Mouse (Mus musculus) small intestine, adult 2 months (tissue): ENCODE measurements around the gene Mtpn. TPM values are rescaled to one million over a fixed set of nuclear protein-coding genes. Genes with fewer than 3 reads are reported as not detected.

Experiments
- H3K27ac ChIP-seq: fragments of 200-500 bp; 2 replicates; pipeline ENCODE4 v1.5.1; 2012; ENCODE audit warnings: low read depth, low read length, control low read depth, inconsistent platforms; ENCODE audit not compliant: insufficient read depth
- H3K27me3 ChIP-seq: fragments of 200-500 bp; 2 replicates; pipeline ENCODE4 v1.6.1; 2012; ENCODE audit warnings: mild to moderate bottlenecking, moderate library complexity, low read length, inconsistent platforms; ENCODE audit not compliant: control insufficient read depth, insufficient read depth
- H3K36me3 ChIP-seq: fragments of 200-500 bp; 2 replicates; pipeline ENCODE4 v1.6.1; 2012; ENCODE audit warnings: mild to moderate bottlenecking, low read length, control low read depth, inconsistent platforms; ENCODE audit not compliant: control insufficient read depth, insufficient read depth
- H3K4me1 ChIP-seq: fragments of 200-500 bp; 2 replicates; pipeline ENCODE4 v1.6.1; 2012; ENCODE audit warnings: low read length, inconsistent platforms, mixed read lengths; ENCODE audit not compliant: control insufficient read depth, insufficient read depth, insufficient read length
- H3K4me3 ChIP-seq: fragments of 200-500 bp; 2 replicates; pipeline ENCODE4 v1.5.1; 2012; ENCODE audit warnings: low read depth, mild to moderate bottlenecking, control low read depth, inconsistent platforms, low read length, moderate library complexity
- CTCF ChIP-seq: fragments of 200-500 bp; IDR thresholded peaks from 2 replicates; pipeline ENCODE4 v1.5.1; 2012; ENCODE audit warnings: low read depth, mild to moderate bottlenecking, control low read depth, inconsistent platforms, low read length, moderate library complexity, mixed read lengths; ENCODE audit not compliant: insufficient replicate concordance, insufficient read length; ENCODE audit errors: extremely low read depth
- POLR2A ChIP-seq: fragments of 200-500 bp; IDR thresholded peaks from 2 replicates; pipeline ENCODE4 v1.6.1; 2012; ENCODE audit warnings: low read depth, mild to moderate bottlenecking, control low read depth, inconsistent platforms, low read length, moderate library complexity
- WGBS: fragments of 180-500 bp; shearing (Covaris S2); methylation state at CpG from one replicate; pipeline ENCODE4 v1.1.7; 2018; 5-methylcytosine and 5-hydroxymethylcytosine counted together
- polyA plus RNA-seq: library from polyadenylated mRNA; depleted of rRNA; stranded (reverse); fragments of >200 nt; gene quantifications from 2 replicates; pipeline ENCODE4 v1.2.3, GENCODE M21; 2012; rRNA removed

The Mtpn gene
- polyA plus RNA-seq = 14.3 and 67.9 TPM in 2 replicates

DNA sequence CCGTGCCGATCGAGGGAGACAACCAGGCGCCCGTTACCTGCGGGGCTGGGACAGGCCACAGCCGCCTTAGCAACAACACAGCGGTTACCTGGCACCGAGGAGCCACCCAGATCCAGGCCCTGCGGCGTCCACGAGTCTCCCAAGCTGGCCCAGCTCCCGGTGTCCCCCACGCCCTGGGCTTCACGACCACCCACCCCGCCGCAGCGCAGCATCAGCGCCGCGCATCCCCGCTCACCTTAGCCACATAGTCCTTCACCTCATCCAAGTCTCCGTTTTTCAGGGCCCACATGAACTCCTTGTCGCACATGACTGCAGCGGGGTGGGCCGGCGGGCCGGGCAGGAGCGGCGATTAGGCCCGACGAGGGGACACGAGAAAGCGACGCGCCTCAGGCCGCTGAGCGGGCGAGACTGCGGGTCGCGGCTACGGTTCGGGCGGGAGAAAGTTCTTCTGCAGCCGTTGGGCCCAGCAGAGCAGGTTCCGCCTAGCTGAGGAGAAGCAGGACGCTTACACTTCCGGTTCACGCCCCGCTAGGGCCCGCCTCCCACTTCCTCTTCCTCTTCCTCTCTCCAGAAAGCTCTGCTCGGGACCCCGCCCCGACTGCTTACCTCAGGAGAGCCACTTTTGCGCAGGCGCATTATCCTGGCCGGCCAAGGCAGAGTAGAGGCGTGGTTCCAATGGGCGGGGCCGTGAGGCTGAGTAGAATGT, at the start of gene Mtpn:
Mtpn (minus strand) TSS at position 585 of the 706 bp plus-strand sequence.
- H3K27me3 ChIP-seq = no peaks in the 10 kb centered on the region
- H3K36me3 ChIP-seq = no peaks in the 10 kb centered on the region
- H3K4me1 ChIP-seq = peaks cover 2% of the 10 kb centered on the region; the same call in 1 of the 2 replicates
- TF ChIP-seq CTCF (no peak), POLR2A (peak; percentile 53; the same call in 1 of the 2 replicates)
- H3K4me3 ChIP-seq = peak within 1 kb of the TSS; percentile 95
- peak within 1 kb of the TSS; percentile 29; the same call in 1 of the 2 replicates for H3K27ac ChIP-seq
- WGBS = under 1% methylated on average over 60 of the region's 61 CpGs

- H3K27ac ChIP-seq = no peak overlapping the region
- H3K4me3 ChIP-seq = no peak overlapping the region
- no peaks in the 10 kb centered on the region for H3K36me3 ChIP-seq
- H3K4me1 ChIP-seq = no peaks in the 10 kb centered on the region
- TF ChIP-seq POLR2A (no peak), CTCF (no peak)
- H3K27me3 ChIP-seq = no peaks in the 10 kb centered on the region
Measured at GRCm38 (mm10) chr6:35568731-35569130, 29.0 kb upstream of the Mtpn start.

GRCm38 (mm10) chr6:35567755-35568154, 28.1 kb upstream of the Mtpn start:
- Histone ChIP-seq H3K27me3 (no peaks in the 10 kb centered on the region), H3K36me3 (no peaks in the 10 kb centered on the region), H3K27ac (no peak overlapping the region), H3K4me3 (no peak overlapping the region), H3K4me1 (no peaks in the 10 kb centered on the region)
- TF ChIP-seq POLR2A = no peak
- no peak for TF ChIP-seq CTCF

DNA sequence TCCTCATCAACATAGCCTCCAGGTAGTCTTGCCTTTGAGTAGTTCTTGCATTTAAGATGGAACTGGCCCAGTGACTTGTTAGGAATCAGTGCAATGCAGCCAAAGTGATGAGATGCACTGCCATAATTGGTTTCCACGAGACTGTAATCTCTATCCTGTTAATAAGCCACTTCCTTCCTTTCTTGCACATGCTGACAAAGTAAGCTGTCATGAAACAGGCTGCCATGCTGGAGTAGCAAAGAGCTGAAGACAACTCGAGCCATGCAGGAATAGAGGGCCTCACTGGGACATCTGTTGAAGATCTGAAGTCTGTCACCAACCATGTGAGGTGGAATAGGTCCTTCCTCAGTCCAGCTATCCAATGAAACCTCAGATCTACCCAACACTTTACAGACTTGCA, 20.3 kb upstream of the Mtpn start:
- TF ChIP-seq POLR2A (no peak), CTCF (no peak)
- WGBS = 55% methylated on average over 2 of the region's 2 CpGs

DNA sequence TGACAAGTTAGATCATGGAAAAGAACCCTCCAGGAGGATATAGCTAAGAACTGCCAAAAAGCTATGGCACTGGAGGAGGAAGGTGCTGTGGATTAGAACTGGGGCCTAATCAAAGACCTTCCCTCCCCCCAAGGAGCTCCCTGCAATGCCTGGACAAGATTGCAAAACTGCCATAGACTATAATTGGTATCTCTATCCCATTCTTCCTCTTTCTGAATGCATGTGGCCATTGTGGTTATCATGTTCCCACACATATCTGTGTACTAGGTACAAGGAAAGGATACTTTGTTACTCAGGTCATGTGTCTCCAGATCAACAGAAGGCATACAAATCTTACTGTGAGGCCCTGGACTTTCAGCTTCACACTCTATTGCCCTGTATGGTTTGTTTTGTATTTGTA, 4.7 kb upstream of the Mtpn start:
- Histone ChIP-seq H3K36me3 (no peaks in the 10 kb centered on the region), H3K27me3 (no peaks in the 10 kb centered on the region), H3K4me3 (no peak overlapping the region), H3K27ac (no peak overlapping the region), H3K4me1 (no peaks in the 10 kb centered on the region)
- TF ChIP-seq POLR2A (no peak), CTCF (no peak)

More for the DNA sequence above, 20.3 kb upstream of the Mtpn start:
- no peak overlapping the region for H3K4me3 ChIP-seq
- no peaks in the 10 kb centered on the region for H3K4me1 ChIP-seq
- H3K27ac ChIP-seq = no peak overlapping the region
- no peaks in the 10 kb centered on the region for H3K27me3 ChIP-seq
- H3K36me3 ChIP-seq = no peaks in the 10 kb centered on the region

- WGBS = 69% methylated on average over 8 of the region's 8 CpGs
- no peak overlapping the region for H3K4me3 ChIP-seq
- no peaks in the 10 kb centered on the region for H3K36me3 ChIP-seq
- peaks cover 2% of the 10 kb centered on the region; the same call in 1 of the 2 replicates for H3K4me1 ChIP-seq
- H3K27me3 ChIP-seq = no peaks in the 10 kb centered on the region
- no peak overlapping the region for H3K27ac ChIP-seq
- TF ChIP-seq CTCF (no peak), POLR2A (no peak)
Measured at GRCm38 (mm10) chr6:35542656-35543400, 3.1 kb upstream of the Mtpn start.

- WGBS = 93% methylated on average over 9 of the region's 9 CpGs
Measured at GRCm38 (mm10) chr6:35540377-35540776, 689 bp upstream of the Mtpn start.

More at GRCm38 (mm10) chr6:35540377-35540776, 689 bp upstream of the Mtpn start:
- Histone ChIP-seq H3K36me3 (no peaks in the 10 kb centered on the region), H3K27me3 (no peaks in the 10 kb centered on the region), H3K4me1 (peaks cover 2% of the 10 kb centered on the region; the same call in 1 of the 2 replicates), H3K27ac (no peak overlapping the region), H3K4me3 (no peak overlapping the region)
- TF ChIP-seq CTCF = no peak
- TF ChIP-seq POLR2A = no peak
